Mouse (Mus musculus): Measurements from ENCODE around the gene Dst.

The Dst gene

GRCm38 (mm10) chr1:33908191-33908962, at the start of gene Dst:
Dst (plus strand) TSS chr1:33908225.
- peak; percentile 40 for DNase-seq (ENCODE audit: low spot score)

- no peak for DNase-seq (ENCODE audit: low spot score)
Observed at GRCm38 (mm10) chr1:33869031-33869430, 39.0 kb upstream of the Dst start.

DNA sequence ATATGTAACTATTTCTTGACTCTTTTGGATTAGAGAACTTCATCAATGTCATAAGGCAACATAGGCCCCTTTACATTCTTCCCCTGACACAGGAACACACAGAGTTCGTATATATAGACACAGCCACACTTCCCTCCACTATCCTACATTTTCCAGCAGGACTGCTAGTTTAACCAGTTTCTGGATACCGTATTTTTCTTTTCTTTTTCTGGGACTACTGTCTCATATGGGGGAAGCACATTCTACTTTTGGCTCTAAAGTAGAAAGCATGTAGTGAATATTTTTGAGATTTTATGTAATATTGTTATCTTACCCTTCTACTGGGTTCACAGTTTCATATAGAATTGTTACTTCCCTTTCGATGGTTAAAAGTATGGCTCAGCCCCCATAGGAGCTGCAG, 38.6 kb upstream of the Dst start:
- no peak for DNase-seq (ENCODE audit: low spot score)

DNA sequence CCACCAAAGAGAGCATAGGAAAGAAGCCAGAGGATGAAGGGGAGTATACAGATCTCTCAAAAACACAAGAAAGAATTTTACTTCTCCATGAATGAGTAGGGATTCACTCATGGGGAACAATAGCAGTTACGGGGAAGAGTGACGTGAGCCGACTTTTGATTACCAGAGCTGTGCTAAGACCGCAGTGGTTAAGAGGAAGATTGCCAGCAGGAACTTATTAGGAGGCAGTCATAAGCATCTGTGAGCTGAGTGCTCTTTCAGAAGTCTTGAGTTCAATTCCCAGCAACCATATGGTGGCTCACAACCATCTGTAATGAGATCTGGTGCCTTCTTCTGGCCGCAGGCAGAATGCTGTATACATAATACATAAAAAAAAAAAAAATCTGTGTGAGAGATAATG, 34.5 kb upstream of the Dst start:
- DNase-seq (ENCODE audit: low spot score): no peak

DNA sequence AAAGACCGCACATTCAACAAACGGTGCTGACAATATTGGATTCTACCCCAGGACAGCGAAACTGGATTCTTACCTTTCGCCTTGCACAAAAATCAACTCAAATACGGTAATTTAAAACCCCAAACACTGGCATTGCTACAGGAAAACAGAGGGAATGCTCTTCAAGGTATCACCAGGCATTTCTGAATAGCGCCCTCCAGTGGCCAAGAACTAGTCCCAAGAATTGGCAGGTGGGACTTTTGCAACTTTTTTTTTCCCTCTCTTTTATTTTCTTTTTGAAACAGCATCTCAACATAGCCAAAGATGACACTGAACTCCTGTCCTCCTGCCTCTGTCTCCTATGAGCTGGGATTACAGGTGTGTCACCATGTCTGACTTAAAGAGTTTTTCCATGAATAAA, 32.3 kb upstream of the Dst start:
- peak; percentile 62 for DNase-seq (ENCODE audit: low spot score)

GRCm38 (mm10) chr1:33876416-33876815, 31.6 kb upstream of the Dst start:
- no peak for DNase-seq (ENCODE audit: low spot score)

GRCm38 (mm10) chr1:33878170-33878569, 29.9 kb upstream of the Dst start:
- DNase-seq (ENCODE audit: low spot score): no peak

- DNase-seq (ENCODE audit: low spot score): peak; percentile 29
Observed at GRCm38 (mm10) chr1:33883102-33883839, 24.8 kb upstream of the Dst start.

GRCm38 (mm10) chr1:33892784-33893183, 15.2 kb upstream of the Dst start:
- peak; percentile 43 for DNase-seq (ENCODE audit: low spot score)

GRCm38 (mm10) chr1:33896116-33896515, 11.9 kb upstream of the Dst start:
- DNase-seq (ENCODE audit: low spot score): no peak

- no peak for DNase-seq (ENCODE audit: low spot score)
Observed at GRCm38 (mm10) chr1:33896666-33897065, 11.4 kb upstream of the Dst start.

DNA sequence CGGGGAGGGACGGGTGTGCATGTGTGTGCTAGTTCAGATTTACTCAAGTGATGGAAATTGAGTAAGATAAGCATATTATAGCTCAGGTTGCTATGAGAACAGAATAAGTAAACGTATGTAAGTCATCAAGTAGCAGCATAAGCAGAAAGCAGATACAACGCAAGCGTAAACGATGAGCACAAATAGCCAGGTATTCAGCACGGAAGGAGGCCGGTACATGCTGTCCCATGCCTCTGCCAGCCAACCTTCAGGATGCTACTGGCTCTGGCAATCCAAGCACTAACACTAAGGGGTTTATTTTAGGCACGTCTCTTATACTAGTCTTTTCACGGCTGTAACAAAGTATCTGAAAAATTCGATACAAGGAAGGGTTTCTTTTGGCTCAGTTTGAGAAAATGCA, 10.6 kb upstream of the Dst start:
- no peak for DNase-seq (ENCODE audit: low spot score)

GRCm38 (mm10) chr1:33898373-33898772, 9.7 kb upstream of the Dst start:
- DNase-seq (ENCODE audit: low spot score): no peak

GRCm38 (mm10) chr1:33900175-33900574, 7.8 kb upstream of the Dst start:
- DNase-seq (ENCODE audit: low spot score): no peak

- no peak for DNase-seq (ENCODE audit: low spot score)
Observed at GRCm38 (mm10) chr1:33903587-33903986, 4.4 kb upstream of the Dst start.

DNA sequence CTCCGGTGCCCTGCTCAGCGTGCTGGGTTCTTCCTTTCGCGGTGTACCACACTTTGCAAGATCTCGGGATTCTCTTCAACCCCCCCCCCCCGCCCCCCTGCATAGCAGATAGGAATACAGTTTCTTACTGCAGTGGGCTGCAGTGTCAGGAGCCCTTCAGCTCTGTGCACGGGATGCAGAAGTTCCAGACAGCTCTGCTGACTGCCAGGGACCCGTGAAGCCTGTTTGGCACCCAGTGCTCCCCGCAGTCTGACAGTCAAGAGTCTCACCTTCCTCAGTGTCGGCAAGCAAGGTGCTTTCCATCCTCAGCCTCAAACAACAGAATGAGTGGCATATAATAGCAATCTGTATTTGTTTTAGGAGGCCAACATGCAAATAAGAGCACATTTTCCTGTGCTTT, 1.8 kb upstream of the Dst start:
- DNase-seq (ENCODE audit: low spot score): no peak

- peak; percentile 64 for DNase-seq (ENCODE audit: low spot score)
Observed at GRCm38 (mm10) chr1:33906927-33907326, 1.1 kb upstream of the Dst start.

GRCm38 (mm10) chr1:33907421-33908190, 419 bp upstream of the Dst start, which contains the start of gene Bend6:
Bend6 (minus strand) TSS chr1:33907816.
- DNase-seq (ENCODE audit: low spot score): peak; percentile 67

DNA sequence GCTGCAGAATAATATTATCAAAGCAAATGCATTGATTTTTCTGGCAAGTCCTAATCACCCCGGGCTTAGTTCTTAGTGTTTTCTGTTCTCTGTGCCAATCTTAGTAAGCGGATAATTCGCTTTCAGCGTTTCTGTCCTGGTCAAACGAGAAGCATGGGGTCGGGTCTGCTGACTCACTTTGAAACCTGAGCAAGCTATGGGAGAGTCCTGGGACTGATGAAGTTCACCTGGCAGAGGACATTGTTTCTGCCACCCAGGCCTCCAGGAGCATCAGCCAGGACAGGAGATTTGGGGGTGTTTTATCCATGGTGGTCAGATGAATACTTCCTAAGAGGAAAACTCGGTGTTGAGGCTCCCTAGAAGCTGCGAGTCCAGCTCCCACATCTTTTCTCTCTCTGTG, 3.6 kb downstream of the Dst start:
- DNase-seq (ENCODE audit: low spot score): no peak

DNA sequence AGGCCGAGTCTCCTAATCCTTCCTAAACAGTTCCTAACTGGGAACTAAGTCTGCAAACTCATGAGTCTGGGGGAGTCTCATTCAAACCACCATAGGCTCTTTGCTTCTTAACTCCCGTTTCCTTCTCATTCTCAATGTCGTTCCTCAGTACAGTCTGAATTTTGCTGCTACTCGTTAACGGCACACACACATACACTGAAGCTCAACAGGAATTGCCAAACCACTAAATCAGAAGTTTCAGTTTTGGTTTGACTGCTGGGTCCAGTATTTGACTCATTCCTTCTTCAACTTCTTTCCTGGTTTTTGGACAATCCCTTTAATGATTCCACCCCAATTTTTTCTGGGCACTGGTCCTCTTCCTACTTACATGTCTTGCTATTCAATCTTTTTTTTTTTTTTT, 8.5 kb downstream of the Dst start:
- no peak for DNase-seq (ENCODE audit: low spot score)

- no peak for DNase-seq (ENCODE audit: low spot score)
Observed at GRCm38 (mm10) chr1:33922975-33923374, 14.9 kb downstream of the Dst start.

DNA sequence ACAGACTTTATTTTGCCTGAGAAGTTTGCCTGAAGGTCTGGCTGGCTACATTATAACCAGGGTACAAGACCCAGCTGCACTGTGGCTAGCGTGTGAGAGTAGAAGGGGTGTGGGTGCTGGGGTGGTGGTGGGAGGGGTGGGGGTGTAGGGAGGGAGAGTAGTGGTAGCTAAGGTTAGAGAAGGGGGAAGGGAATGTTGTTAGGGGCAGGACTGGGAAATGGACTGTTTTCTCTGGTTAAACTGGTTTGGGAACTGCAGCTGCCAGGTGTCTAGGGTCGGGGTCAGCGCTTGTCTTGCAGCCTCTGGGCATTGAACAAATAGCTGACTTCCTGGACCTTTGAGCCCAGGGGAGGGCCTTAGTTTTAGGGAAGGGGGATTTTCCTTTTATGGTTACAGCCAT, 17.3 kb downstream of the Dst start:
- DNase-seq (ENCODE audit: low spot score): peak; percentile 45

- no peak for DNase-seq (ENCODE audit: low spot score)
Observed at GRCm38 (mm10) chr1:33927466-33927865, 19.4 kb downstream of the Dst start.

All from embryo, embryonic 10 days (tissue).